Comparison of ENCODE assay signal across 12 mouse cellular contexts in the genomic region with DNA sequence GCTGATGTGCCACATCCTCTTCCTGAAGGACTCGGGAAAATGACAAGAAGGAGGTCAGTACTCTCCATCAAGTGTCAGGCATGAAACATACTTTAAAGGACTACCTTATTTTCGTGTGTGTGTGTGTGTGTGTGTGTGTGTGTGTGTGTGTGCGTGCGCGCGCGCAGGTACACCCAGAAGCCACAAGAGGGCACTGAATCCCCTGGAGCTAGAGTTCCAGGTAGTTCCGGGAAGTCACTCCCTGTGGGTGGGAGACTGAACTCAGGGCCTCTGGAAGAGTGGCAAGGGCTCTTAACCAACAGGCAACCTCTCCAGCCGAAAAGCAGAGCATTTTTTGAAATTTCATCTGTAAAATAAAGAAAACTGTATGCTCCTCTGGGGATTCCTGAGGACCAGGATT.
"Had no signal": no experiment of that assay in that cellular context is flagged by ENCODE, and none has a peak within 500 bp of the region (broad histone marks: within the 10 kb centered on the region; RNA-seq: fewer than 3 reads in every experiment).

No protein-coding gene starts in this region.

- H3K27ac ChIP-seq: left cerebral cortex, adult 2 months; limb, embryonic 15.5 days; liver, embryonic 13.5 days; neural tube, embryonic 13.5 days; stomach, embryonic 15.5 days had no signal

- ATAC-seq: liver, postnatal 0 days had no signal

- H3K27me3 ChIP-seq: limb, embryonic 15.5 days; liver, embryonic 13.5 days; neural tube, embryonic 13.5 days; stomach, embryonic 15.5 days had no signal

- H3K4me2 ChIP-seq: limb, embryonic 15.5 days; liver, embryonic 13.5 days; neural tube, embryonic 13.5 days; stomach, embryonic 15.5 days had no signal

- H3K4me1 ChIP-seq: liver, embryonic 13.5 days; neural tube, embryonic 13.5 days; stomach, embryonic 15.5 days had no signal

- DNase-seq: kidney, adult 18-20 months; kidney, postnatal 14 days; liver, embryonic 13.5 days; liver, postnatal 0 days; midbrain, embryonic 14.5 days; right cerebral cortex, postnatal 14 days; thymus, adult 18-20 months; thymus, postnatal 14 days had no signal

- H3K36me3 ChIP-seq: limb, embryonic 15.5 days; liver, embryonic 13.5 days; neural tube, embryonic 13.5 days; stomach, embryonic 15.5 days had no signal

- H3K9me3 ChIP-seq: limb, embryonic 15.5 days; liver, embryonic 13.5 days; neural tube, embryonic 13.5 days; stomach, embryonic 15.5 days had no signal

- H3K9ac ChIP-seq: limb, embryonic 15.5 days; liver, embryonic 13.5 days; liver, postnatal 0 days; neural tube, embryonic 13.5 days; stomach, embryonic 15.5 days had no signal

- H3K4me3 ChIP-seq: left cerebral cortex, adult 2 months; limb, embryonic 15.5 days; liver, embryonic 13.5 days; neural tube, embryonic 13.5 days; stomach, embryonic 15.5 days had no signal
